Mouse (Mus musculus) monocyte, adult 5-6 weeks (primary cell): ENCODE measurements at regions not wholly inside any gene's neighbourhood (a gene's known extent, or its start where the extent isn't known, plus 50 kb on each side); places are given as distances from the start of the nearest gene placed in this dataset.

Source experiments
- ATAC-seq: fragments of 153-309, 156-312 bp; replicated peaks from 2 replicates; pipeline ENCODE4 v1.8.0; 2017; ENCODE audit warnings: mild to moderate bottlenecking; ENCODE audit not compliant: low TSS enrichment, insufficient number of reproducible peaks, severe bottlenecking, poor library complexity, low FRiP score

DNA sequence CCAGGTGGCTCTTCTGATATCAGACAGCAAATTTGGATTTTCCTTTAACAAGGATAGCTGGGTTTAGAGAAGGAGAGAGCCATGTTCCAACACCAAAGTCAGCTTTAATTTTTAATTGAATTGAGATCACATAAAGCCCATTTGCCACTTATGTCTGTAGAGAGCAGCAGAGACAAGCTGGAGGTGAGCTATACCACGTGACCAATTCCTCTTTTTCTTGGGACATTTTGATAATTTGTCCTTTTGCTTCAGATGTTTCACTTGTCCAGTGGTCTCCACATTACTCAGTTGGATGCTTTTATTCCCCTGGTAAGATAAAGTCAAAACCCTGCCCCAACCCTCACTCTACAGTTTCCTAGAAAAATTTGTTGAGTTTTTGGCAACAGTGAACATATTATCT, 248.6 kb upstream of the Ndst4 start:
- no peak for ATAC-seq

GRCm38 (mm10) chr3:125159763-125160162, 244.1 kb upstream of the Ndst4 start:
- 0 out of 2 replicates have a peak, but pooled peaks have one; percentile 22 for ATAC-seq

DNA sequence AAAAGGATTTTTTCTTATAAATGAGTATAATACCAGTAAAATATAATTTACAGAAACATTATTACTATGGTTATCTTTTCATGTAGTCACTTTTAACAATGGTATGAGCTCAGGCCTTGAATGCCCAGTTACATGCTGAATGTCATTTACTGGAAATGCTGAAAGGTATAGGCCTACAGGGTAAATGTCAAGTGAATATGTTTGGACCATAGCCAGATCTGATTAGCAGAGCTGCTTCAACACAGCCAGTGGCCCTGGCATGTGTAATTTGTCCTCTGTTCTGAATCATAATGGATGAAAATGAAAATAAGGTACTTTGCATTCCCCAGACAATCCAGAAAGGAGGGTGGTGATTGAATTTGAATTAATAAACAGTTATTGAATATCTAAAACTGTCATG, 213.3 kb upstream of the Ndst4 start:
- no peak for ATAC-seq

DNA sequence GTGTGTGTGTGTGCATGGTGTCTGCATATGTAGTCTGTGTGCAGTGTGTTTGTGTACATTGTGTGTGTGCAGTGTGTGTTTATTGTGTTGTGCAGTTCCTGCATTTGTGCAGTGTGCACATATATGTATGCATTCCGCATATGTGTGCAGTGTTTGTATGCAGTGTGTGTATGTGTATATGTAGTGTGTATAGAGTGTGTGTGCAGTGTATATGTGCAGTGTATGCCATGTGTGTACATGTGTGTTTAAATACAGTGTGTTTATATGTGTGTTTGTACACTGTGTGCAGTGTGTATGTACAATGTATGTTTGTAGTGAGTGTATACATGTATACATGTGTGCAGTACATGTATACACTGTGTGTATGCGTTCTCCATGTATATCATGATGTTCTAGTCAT, 183.0 kb upstream of the Ndst4 start:
- no peak for ATAC-seq

GRCm38 (mm10) chr3:125251124-125251523, 152.8 kb upstream of the Ndst4 start:
- ATAC-seq: no peak

- no peak for ATAC-seq
These were observed 143.0 kb upstream of the Ndst4 start for GRCm38 (mm10) chr3:125260909-125261308.

DNA sequence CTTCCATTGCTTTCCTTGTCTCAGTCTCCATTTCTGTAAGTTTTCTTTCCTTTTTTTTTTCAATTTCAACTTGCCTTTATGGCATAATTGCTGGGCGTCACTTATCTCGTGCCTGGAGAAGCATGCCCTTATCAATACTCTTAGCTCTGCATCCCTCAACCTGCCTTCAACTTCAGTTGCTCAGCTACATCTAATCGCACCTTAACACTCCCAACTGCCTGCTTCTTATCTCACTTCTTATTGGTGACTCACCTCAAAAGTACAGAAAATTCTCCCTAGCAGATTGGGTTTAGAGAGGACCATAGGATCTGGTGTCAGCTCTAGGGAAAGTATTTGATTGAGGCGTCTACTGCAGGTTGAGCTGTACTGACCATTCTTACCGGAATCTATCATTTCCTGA, 133.2 kb upstream of the Ndst4 start:
- no peak for ATAC-seq

GRCm38 (mm10) chr3:125271215-125271614, 132.7 kb upstream of the Ndst4 start:
- ATAC-seq: no peak

DNA sequence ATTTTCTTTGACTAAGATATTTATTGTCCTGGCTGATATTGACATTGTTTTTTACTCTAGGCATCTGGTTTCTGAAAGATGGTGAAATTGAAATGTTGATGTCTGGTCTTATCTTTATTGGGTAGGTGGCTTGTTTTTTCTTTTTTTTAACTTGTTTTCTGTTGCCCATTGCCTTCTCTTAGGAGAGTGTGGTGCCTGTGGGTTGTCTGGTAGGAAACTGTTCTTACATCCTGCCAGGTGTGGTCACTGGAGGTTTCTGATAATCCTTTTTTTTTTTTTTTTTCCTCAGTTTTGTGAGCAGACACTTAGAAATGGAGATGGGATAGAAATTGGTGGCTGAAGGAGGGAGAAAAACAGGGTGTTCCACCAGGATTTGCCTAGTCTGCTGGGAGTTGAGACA, 125.3 kb upstream of the Ndst4 start:
- ATAC-seq: no peak

DNA sequence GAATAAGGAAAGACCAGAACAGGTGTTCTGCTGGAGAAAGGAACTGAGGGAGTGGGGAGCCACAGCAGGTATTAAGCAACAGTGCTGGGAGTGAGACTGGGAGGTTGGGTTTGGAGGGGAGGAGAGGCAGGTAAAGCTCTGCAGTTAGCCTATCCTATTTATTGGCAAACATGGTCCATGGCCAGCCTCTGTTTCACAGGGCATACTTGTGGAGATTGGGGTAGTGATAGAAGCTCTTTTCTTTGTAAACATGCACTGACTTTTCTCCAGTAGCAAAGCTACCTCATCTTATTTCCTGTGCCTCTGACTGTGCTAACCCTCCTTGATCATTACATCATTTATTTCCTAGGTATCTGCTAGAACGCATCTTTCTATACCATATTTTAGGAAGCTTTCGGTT, 124.9 kb upstream of the Ndst4 start:
- ATAC-seq: no peak

DNA sequence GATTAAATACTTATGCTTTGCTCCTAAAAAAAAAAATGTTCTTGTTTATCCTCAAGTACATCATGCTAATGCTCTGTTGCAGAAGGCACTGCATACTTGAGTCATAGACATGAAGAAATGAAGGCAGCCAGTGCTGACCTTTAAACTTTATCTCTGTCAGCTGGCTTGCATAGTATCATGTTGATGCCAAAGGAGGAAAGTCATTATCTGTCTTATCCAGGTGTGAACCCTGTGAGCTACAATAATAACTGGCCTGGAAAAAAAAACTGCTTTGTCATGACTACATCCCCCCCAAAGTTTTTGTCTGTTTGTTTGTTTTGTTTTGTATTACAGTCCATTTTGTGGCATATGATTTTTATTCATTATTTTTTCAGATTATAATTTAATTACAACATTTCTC, 124.3 kb upstream of the Ndst4 start:
- no peak for ATAC-seq

GRCm38 (mm10) chr3:125288598-125288997, 115.3 kb upstream of the Ndst4 start:
- ATAC-seq: no peak

GRCm38 (mm10) chr3:125289355-125289933, 114.4 kb upstream of the Ndst4 start:
- no peak for ATAC-seq

- ATAC-seq: no peak
These were observed 97.2 kb upstream of the Ndst4 start for GRCm38 (mm10) chr3:125306675-125307074.

DNA sequence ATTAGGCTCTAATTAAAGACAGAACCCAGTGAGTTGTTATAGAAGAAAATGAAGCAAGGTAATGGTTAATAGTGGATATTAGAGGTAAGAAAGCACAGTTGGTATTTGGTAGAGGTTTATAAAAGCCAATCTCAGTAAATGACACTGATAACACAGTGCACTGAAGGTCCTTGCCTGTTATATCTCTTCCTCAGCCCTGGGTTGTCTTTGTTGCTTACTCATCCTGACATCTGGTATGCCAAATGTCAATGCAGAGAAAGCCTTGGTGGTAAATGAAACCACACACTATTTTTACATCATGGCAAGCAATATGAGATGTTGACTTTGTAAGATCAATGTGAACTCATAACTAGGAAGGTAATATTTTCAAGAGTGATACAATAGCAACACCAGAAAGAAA, 76.8 kb upstream of the Ndst4 start:
- ATAC-seq: no peak

DNA sequence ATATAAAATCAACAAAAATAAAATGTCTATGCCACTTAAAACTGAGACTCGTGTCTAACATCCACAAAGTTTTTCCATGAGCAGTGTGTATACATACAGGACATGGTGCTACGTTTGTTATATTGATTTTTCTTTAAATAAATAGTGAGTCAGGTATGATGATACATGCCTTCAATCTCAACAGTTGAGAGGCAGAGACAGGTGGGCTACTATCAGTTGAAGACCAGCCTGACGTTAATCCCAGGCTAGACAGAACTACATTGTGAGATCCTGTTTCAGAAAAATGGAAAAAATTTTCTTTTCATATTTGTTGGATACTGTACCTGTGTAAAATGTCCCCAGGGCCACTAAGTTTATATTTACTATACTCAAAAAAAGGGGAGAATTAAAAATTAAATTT, 66.5 kb upstream of the Ndst4 start:
- ATAC-seq: no peak

DNA sequence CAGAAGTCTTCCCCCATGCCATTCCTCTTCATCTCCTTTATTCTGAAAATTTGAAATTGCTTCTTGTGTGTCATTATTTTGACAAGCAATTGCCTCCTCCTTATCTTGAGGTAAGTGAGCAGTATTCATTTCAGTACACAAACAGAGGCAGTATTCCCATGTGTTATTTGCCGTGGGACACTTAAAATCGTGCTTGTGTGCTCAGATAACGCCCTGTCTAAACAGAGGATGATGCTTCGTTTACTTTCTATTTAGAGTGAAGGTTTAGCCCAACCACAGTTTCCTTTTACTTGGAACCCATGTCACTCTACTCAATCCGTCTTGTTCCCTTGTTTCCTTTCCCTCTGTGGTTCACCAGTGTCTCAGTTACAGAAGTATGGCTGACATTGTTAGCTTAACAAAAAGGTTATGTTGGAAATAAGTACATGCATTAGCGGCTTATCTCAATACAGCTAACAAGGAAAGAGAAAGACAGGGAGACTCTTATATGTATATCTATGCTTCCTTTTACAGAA, 65.6 kb upstream of the Ndst4 start:
- no peak for ATAC-seq
